Mouse (Mus musculus) heart, adult 2 months (tissue): ENCODE measurements around the gene Stat5b. TPM values are rescaled to one million over a fixed set of nuclear protein-coding genes. Genes with fewer than 3 reads are reported as not detected.

Source experiments
- DNase-seq, 2 experiments: peaks; one replicate each; pipeline ENCODE4 v3.0.0; 2021
- H3K27ac ChIP-seq: fragments of 200-600 bp; 2 replicates; pipeline ENCODE4 v1.8.1; 2022
- H3K27me3 ChIP-seq: fragments of 200-500 bp; 2 replicates; pipeline ENCODE4 v1.6.1; 2012; ENCODE audit warnings: mild to moderate bottlenecking, low read length, inconsistent platforms, mixed read lengths; ENCODE audit not compliant: control insufficient read depth, insufficient read depth
- H3K36me3 ChIP-seq: fragments of 200-500 bp; 2 replicates; pipeline ENCODE4 v1.6.1; 2012; ENCODE audit warnings: low read length, inconsistent platforms; ENCODE audit not compliant: control insufficient read depth, insufficient read depth
- H3K4me1 ChIP-seq: fragments of 200-500 bp; 2 replicates; pipeline ENCODE4 v1.6.1; 2011; ENCODE audit warnings: low read length; ENCODE audit not compliant: control insufficient read depth, insufficient read depth
- H3K4me3 ChIP-seq: fragments of 200-600 bp; 2 replicates; pipeline ENCODE4 v1.8.1; 2022
- H3K79me2 ChIP-seq: fragments of 200-500 bp; replicated peaks from 2 replicates; pipeline ENCODE4 v1.6.1; 2012; ENCODE audit warnings: mild to moderate bottlenecking, inconsistent platforms, low read length, moderate library complexity, mixed read lengths; ENCODE audit not compliant: control insufficient read depth, insufficient read depth
- H3K9ac ChIP-seq: fragments of 200-500 bp; 2 replicates; pipeline ENCODE4 v1.6.1; 2012; ENCODE audit warnings: low read depth, mild to moderate bottlenecking, control low read depth, inconsistent platforms, low read length, mixed read lengths
- CTCF ChIP-seq: fragments of 200-600 bp; IDR thresholded peaks from 2 replicates; pipeline ENCODE4 v1.8.1; 2022; ENCODE audit warnings: antibody characterized with exemption, mild to moderate bottlenecking, moderate library complexity
- EP300 ChIP-seq: fragments of 200-500 bp; IDR thresholded peaks from 2 replicates; pipeline ENCODE4 v1.6.1; 2011; ENCODE audit warnings: low read depth, low read length, control low read depth; ENCODE audit not compliant: insufficient read depth
- POLR2A ChIP-seq: fragments of 200-500 bp; IDR thresholded peaks from 2 replicates; pipeline ENCODE4 v1.6.1; 2011; ENCODE audit warnings: mild to moderate bottlenecking, low read depth, low read length, control low read depth; ENCODE audit not compliant: insufficient read depth
- WGBS: fragments of 180-500 bp; shearing (Covaris S2); methylation state at CpG from one replicate; pipeline ENCODE4 v1.1.7; 2018; 5-methylcytosine and 5-hydroxymethylcytosine counted together
- intact Hi-C: fragments of 180-260 bp; cut with DNase I; formaldehyde crosslinking; loops from one replicate; pipeline ENCODE4 v1.15.1; 2025
- polyA plus RNA-seq: library from polyadenylated mRNA; depleted of rRNA; stranded (reverse); fragments of >200 nt; gene quantifications from 2 replicates; pipeline ENCODE4 v1.2.3, GENCODE M21; 2012
- total RNA-seq, 2 experiments: library from RNA; stranded (reverse); gene quantifications; 2 replicates each; pipeline ENCODE4 v1.2.3; 2021

The Stat5b gene
- total and polyA plus RNA-seq, 3 experiments = 35.4 to 65.2 (median 58.6) TPM

DNA sequence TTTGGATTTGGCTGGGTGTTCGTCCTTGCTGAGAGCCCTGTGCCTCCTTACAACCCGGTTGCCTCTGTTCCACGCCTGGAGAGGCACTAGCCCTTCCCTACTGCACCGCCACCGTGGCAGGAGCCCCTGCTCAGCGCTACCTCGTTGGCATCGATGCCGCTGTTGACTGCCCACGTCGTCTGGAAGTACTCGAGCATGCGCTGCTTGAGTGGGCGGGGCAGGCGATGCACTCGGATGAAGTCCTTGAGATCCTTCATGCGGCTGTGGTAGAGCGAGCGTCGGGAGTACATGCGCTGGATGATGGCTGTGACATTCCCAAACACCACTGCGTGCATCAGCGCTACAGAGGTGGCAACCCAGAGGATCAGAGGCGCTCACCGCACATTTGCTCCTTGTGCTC lies 101.1 kb downstream of the Stat5b start:
- no peaks in the 10 kb centered on the region for H3K4me1 ChIP-seq
- H3K36me3 ChIP-seq = no peaks in the 10 kb centered on the region
- intact Hi-C loops = no loop called here
- TF ChIP-seq POLR2A (no peak), EP300 (no peak), CTCF (no peak)
- no peak overlapping the region for H3K27ac ChIP-seq
- H3K27me3 ChIP-seq = no peaks in the 10 kb centered on the region
- no peak overlapping the region for H3K9ac ChIP-seq
- H3K79me2 ChIP-seq = no peaks in the 10 kb centered on the region
- H3K4me3 ChIP-seq = no peak overlapping the region
- DNase-seq = no peak
- WGBS = 35% methylated on average over 25 of the region's 25 CpGs

DNA sequence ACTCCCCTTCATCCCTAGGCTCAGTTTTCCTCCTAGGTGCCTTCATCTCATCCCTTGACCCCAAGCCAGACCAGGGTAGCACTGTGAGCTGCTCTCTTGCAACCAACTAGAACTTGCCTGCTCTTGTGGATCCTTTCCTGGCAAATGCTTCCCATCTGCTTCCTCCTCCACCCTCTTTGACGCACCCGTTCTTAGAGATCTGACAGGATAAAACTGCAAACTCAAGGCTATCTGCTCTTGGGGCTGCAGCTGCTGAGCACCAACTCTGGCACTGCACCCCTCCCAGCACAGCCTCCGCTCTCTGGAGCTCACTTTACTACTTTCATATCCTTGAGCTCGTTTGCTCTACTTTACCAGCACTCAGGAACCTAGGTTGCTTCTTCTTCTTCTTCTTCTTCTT lies 101.9 kb downstream of the Stat5b start:
- no peak overlapping the region for H3K4me3 ChIP-seq
- no peaks in the 10 kb centered on the region for H3K27me3 ChIP-seq
- no peak overlapping the region for H3K27ac ChIP-seq
- no peaks in the 10 kb centered on the region for H3K4me1 ChIP-seq
- no peak for TF ChIP-seq EP300
- TF ChIP-seq POLR2A = no peak
- no peak for TF ChIP-seq CTCF
- intact Hi-C loops = no loop called here
- 46% methylated on average over 4 of the region's 4 CpGs for WGBS
- H3K36me3 ChIP-seq = no peaks in the 10 kb centered on the region
- H3K9ac ChIP-seq = no peak overlapping the region
- H3K79me2 ChIP-seq = no peaks in the 10 kb centered on the region
- DNase-seq = no peak

- intact Hi-C loops = no loop called here
- no peaks in the 10 kb centered on the region for H3K36me3 ChIP-seq
- H3K27ac ChIP-seq = no peak overlapping the region
- no peak overlapping the region for H3K9ac ChIP-seq
- no peaks in the 10 kb centered on the region for H3K4me1 ChIP-seq
- H3K79me2 ChIP-seq = no peaks in the 10 kb centered on the region
- no peaks in the 10 kb centered on the region for H3K27me3 ChIP-seq
- no peak for DNase-seq
- WGBS = 73% methylated on average over 5 of the region's 5 CpGs
- no peak overlapping the region for H3K4me3 ChIP-seq
- TF ChIP-seq POLR2A (no peak), EP300 (no peak), CTCF (no peak)
These were observed 103.4 kb downstream of the Stat5b start for GRCm38 (mm10) chr11:100747114-100747513.

GRCm38 (mm10) chr11:100746546-100746945 lies 104.0 kb downstream of the Stat5b start:
- Histone ChIP-seq H3K79me2 (no peaks in the 10 kb centered on the region), H3K27ac (no peak overlapping the region), H3K36me3 (no peaks in the 10 kb centered on the region), H3K27me3 (no peaks in the 10 kb centered on the region), H3K4me3 (no peak overlapping the region), H3K9ac (no peak overlapping the region), H3K4me1 (no peaks in the 10 kb centered on the region)
- DNase-seq = no peak
- WGBS = 74% methylated on average over 10 of the region's 10 CpGs
- intact Hi-C loops = no loop called here
- TF ChIP-seq POLR2A (no peak), CTCF (no peak), EP300 (no peak)

GRCm38 (mm10) chr11:100745085-100745484 lies 105.4 kb downstream of the Stat5b start:
- WGBS = 21% methylated on average over 6 of the region's 6 CpGs
- DNase-seq = no peak
- Histone ChIP-seq H3K9ac (no peak overlapping the region), H3K4me3 (no peak overlapping the region), H3K79me2 (no peaks in the 10 kb centered on the region), H3K36me3 (no peaks in the 10 kb centered on the region), H3K27me3 (no peaks in the 10 kb centered on the region), H3K4me1 (no peaks in the 10 kb centered on the region), H3K27ac (no peak overlapping the region)
- peak; percentile 77 for TF ChIP-seq CTCF
- TF ChIP-seq POLR2A = no peak
- no peak for TF ChIP-seq EP300
- intact Hi-C loops = loop anchor here (2.0 kb wide), 1 partner anchor 16 kb away; no protein-coding TSS in a partner anchor

DNA sequence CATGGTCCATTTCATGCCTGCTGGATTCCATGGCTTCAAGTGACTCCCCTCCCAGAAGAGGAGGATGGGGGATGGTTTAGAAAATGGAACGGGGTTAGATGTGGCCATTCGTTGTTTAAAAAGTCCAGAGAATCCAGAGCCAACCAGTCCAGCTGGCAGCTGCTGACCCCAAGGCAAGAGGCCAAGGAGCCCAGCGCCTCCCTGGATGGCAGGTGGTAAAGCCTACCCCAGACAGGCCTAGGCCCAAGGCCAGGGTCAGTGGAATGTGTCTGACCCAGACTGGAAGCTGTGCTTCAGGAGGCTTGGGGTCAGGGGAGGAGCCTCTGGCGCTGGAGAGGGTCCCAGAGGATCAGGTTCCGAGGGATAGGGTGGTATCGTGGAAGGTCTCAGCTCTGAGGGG lies 109.2 kb downstream of the Stat5b start:
- H3K4me3 ChIP-seq = no peak overlapping the region
- TF ChIP-seq POLR2A (no peak), EP300 (no peak), CTCF (no peak)
- no peaks in the 10 kb centered on the region for H3K27me3 ChIP-seq
- intact Hi-C loops = no loop called here
- 50% methylated on average over 6 of the region's 6 CpGs for WGBS
- DNase-seq = peak in 1 of 2 experiments; percentile 64
- no peak overlapping the region for H3K27ac ChIP-seq
- H3K4me1 ChIP-seq = peaks cover 6% of the 10 kb centered on the region
- H3K79me2 ChIP-seq = peaks cover 2% of the 10 kb centered on the region; the same call in 1 of the 2 replicates
- H3K9ac ChIP-seq = no peak overlapping the region
- H3K36me3 ChIP-seq = no peaks in the 10 kb centered on the region
